Mouse (Mus musculus) heart, embryonic 13.5 days (tissue): Measurements from ENCODE around the gene Gtpbp3. TPM values are rescaled to one million over a fixed set of nuclear protein-coding genes. Genes with fewer than 3 reads are reported as not detected.
"Not testable (repeated sequence)": the region's sequence is repeated elsewhere in the genome, so short reads cannot be mapped to it uniquely, and the experiment has no call there.

ENCODE experiments used
- ATAC-seq: fragments of 200-750 bp; cut with Nextera tagmentation; 2 replicates; pipeline ENCODE4 v1.8.0; 2017; ENCODE audit warnings: moderate TSS enrichment; ENCODE audit not compliant: insufficient number of reproducible peaks, low FRiP score, low TSS enrichment; ENCODE audit errors: extremely low read depth
- H3K27ac ChIP-seq: fragments of 300-500 bp; sonication (generic); replicated peaks from 2 replicates; pipeline ENCODE4 v1.5.1; 2015; ENCODE audit warnings: moderate library complexity, mild to moderate bottlenecking, inconsistent platforms
- H3K27me3 ChIP-seq: fragments of 300-500 bp; sonication (generic); replicated peaks from 2 replicates; pipeline ENCODE4 v1.6.1; 2015; ENCODE audit warnings: mild to moderate bottlenecking, inconsistent platforms
- H3K36me3 ChIP-seq: fragments of 300-500 bp; sonication (generic); 2 replicates; pipeline ENCODE4 v1.6.1; 2015; ENCODE audit warnings: mild to moderate bottlenecking, inconsistent platforms
- H3K4me1 ChIP-seq: fragments of 300-500 bp; sonication (generic); 2 replicates; pipeline ENCODE4 v1.6.1; 2015; ENCODE audit warnings: inconsistent platforms
- H3K4me2 ChIP-seq: fragments of 300-500 bp; sonication (generic); 2 replicates; pipeline ENCODE4 v1.6.1; 2015; ENCODE audit warnings: inconsistent platforms, mild to moderate bottlenecking, moderate library complexity
- H3K4me3 ChIP-seq: fragments of 300-500 bp; sonication (generic); 2 replicates; pipeline ENCODE4 v1.5.1; 2015; ENCODE audit warnings: moderate library complexity, mild to moderate bottlenecking, inconsistent platforms
- H3K9ac ChIP-seq: fragments of 300-500 bp; sonication (generic); 2 replicates; pipeline ENCODE4 v1.6.1; 2015; ENCODE audit warnings: inconsistent platforms, mild to moderate bottlenecking, moderate library complexity
- H3K9me3 ChIP-seq: fragments of 300-500 bp; sonication (generic); 2 replicates; pipeline ENCODE4 v1.6.1; 2016; ENCODE audit warnings: inconsistent platforms
- WGBS: fragments of 180-500 bp; shearing (Covaris S2); methylation state at CpG from one replicate; pipeline ENCODE4 v1.1.7; 2015; ENCODE audit warnings: mixed read lengths; 5-methylcytosine and 5-hydroxymethylcytosine counted together
- polyA plus RNA-seq: library from polyadenylated mRNA; unstranded; fragments of >200 nt; fragmentation: Nextera tagmentation; extraction: Ambion mirVana; gene quantifications from 2 replicates; pipeline ENCODE4 v1.2.1, GENCODE M21; 2015

Gene Gtpbp3
- polyA plus RNA-seq, 1 experiment from 2014 or later = 12.6 TPM

- Histone ChIP-seq H3K4me1 (peaks cover 11% of the 10 kb centered on the region), H3K27me3 (peaks cover 16% of the 10 kb centered on the region; the same call in 1 of the 2 replicates)
- H3K36me3 ChIP-seq, H3K27ac ChIP-seq, ATAC-seq, H3K9ac ChIP-seq, H3K4me3 ChIP-seq, H3K4me2 ChIP-seq, H3K9me3 ChIP-seq: not testable (repeated sequence)
- 33% methylated on average over 9 of the region's 10 CpGs for WGBS
These were observed 31.3 kb downstream of the Gtpbp3 start for GRCm38 (mm10) chr8:71519037-71519825.

DNA sequence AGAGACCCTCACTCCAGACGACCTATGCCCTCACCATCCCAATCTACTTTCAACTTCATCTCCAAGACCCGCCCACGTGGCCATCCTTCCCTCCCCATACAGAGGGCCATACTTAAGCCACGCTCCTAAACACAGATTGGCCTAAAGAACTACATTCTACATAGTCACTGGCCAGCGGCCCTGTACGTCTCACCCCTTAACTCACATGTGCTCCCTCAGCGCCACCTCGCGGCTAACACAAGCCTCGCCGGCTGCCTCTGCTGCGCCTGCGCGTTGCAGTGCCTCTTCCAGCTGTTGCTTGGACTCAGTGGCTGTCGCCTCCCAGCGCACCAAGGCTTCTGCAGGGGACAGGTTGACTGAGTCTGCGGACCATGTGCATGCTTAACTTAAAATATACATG lies 33.7 kb downstream of the Gtpbp3 start:
- H3K27ac ChIP-seq = no peak overlapping the region
- peaks cover 37% of the 10 kb centered on the region for H3K27me3 ChIP-seq
- H3K9ac ChIP-seq = peak overlapping the region; percentile 56; the same call in 1 of the 2 replicates
- WGBS = 3% methylated on average over 17 of the region's 17 CpGs
- ATAC-seq = peak; percentile 62
- peaks cover 28% of the 10 kb centered on the region for H3K4me1 ChIP-seq
- 0 out of 2 replicates have a peak overlapping the region, but pooled peaks have one; percentile 3 for H3K4me3 ChIP-seq
- H3K36me3 ChIP-seq = no peaks in the 10 kb centered on the region
- H3K4me2 ChIP-seq = peak overlapping the region; percentile 42
- no peaks in the 10 kb centered on the region for H3K9me3 ChIP-seq

- H3K4me3 ChIP-seq = peak within 1 kb of the TSS; percentile 35
- whole genome bisulfite sequencing = 12% methylated on average over 46 of the region's 46 CpGs
- no peaks in the 10 kb centered on the region for H3K9me3 ChIP-seq
- peak within 1 kb of the TSS; percentile 61 for H3K4me2 ChIP-seq
- ATAC-seq = no peak
- H3K27ac ChIP-seq = peak within 1 kb of the TSS; percentile 87
- peaks cover 48% of the 10 kb centered on the region for H3K4me1 ChIP-seq
- H3K36me3 ChIP-seq = no peaks in the 10 kb centered on the region
- peaks cover 32% of the 10 kb centered on the region for H3K27me3 ChIP-seq
- peak within 1 kb of the TSS; percentile 74 for H3K9ac ChIP-seq
These were observed 37.5 kb downstream of the Gtpbp3 start, which contains the start of gene Ccdc194 for GRCm38 (mm10) chr8:71525226-71526050. Ccdc194 (minus strand) TSS chr8:71525711.

- no peak overlapping the region for H3K4me3 ChIP-seq
- peak overlapping the region; percentile 61; the same call in 1 of the 2 replicates for H3K4me2 ChIP-seq
- no peak for ATAC-seq
- peak overlapping the region; percentile 87 for H3K27ac ChIP-seq
- 8% methylated on average over 6 of the region's 6 CpGs for WGBS
- peaks cover 46% of the 10 kb centered on the region for H3K4me1 ChIP-seq
- H3K27me3 ChIP-seq = peaks cover 25% of the 10 kb centered on the region
- H3K9ac ChIP-seq = peak overlapping the region; percentile 50; the same call in 1 of the 2 replicates
- no peaks in the 10 kb centered on the region for H3K9me3 ChIP-seq
- no peaks in the 10 kb centered on the region for H3K36me3 ChIP-seq
These were observed 38.4 kb downstream of the Gtpbp3 start for GRCm38 (mm10) chr8:71526272-71526671.

- no peaks in the 10 kb centered on the region for H3K9me3 ChIP-seq
- peak overlapping the region; percentile 11; the same call in 1 of the 2 replicates for H3K4me2 ChIP-seq
- peaks cover 37% of the 10 kb centered on the region for H3K4me1 ChIP-seq
- ATAC-seq = no peak
- no peak overlapping the region for H3K4me3 ChIP-seq
- peak overlapping the region; percentile 50 for H3K9ac ChIP-seq
- H3K27ac ChIP-seq = peak overlapping the region; percentile 87
- H3K27me3 ChIP-seq = peaks cover 25% of the 10 kb centered on the region
- no peaks in the 10 kb centered on the region for H3K36me3 ChIP-seq
- 37% methylated on average over 3 of the region's 3 CpGs for WGBS
These were observed 39.4 kb downstream of the Gtpbp3 start for GRCm38 (mm10) chr8:71527162-71527870.

- peak; percentile 34; the same call in 1 of the 2 replicates for ATAC-seq
- Histone ChIP-seq H3K36me3 (no peaks in the 10 kb centered on the region), H3K4me1 (peaks cover 37% of the 10 kb centered on the region), H3K27ac (peak overlapping the region; percentile 87), H3K4me3 (no peak overlapping the region), H3K27me3 (peaks cover 25% of the 10 kb centered on the region), H3K9ac (no peak overlapping the region), H3K4me2 (no peak overlapping the region), H3K9me3 (no peaks in the 10 kb centered on the region)
- 66% methylated on average over 11 of the region's 11 CpGs for WGBS
These were observed 40.6 kb downstream of the Gtpbp3 start for GRCm38 (mm10) chr8:71528362-71529073.

- not testable (repeated sequence) for H3K27ac ChIP-seq, H3K36me3 ChIP-seq, H3K4me3 ChIP-seq, ATAC-seq, H3K4me2 ChIP-seq, H3K9ac ChIP-seq, H3K9me3 ChIP-seq
- 70% methylated on average over 5 of the region's 12 CpGs for WGBS
- peaks cover 11% of the 10 kb centered on the region; the same call in 1 of the 2 replicates for H3K27me3 ChIP-seq
- H3K4me1 ChIP-seq = peaks cover 28% of the 10 kb centered on the region
These were observed 43.0 kb downstream of the Gtpbp3 start for GRCm38 (mm10) chr8:71530735-71531467.

- Histone ChIP-seq H3K4me3 (no peak overlapping the region), H3K4me2 (no peak overlapping the region), H3K9me3 (no peaks in the 10 kb centered on the region), H3K9ac (no peak overlapping the region), H3K27me3 (peaks cover 17% of the 10 kb centered on the region), H3K4me1 (peaks cover 14% of the 10 kb centered on the region), H3K36me3 (no peaks in the 10 kb centered on the region), H3K27ac (no peak overlapping the region)
- ATAC-seq = no peak
- 34% methylated on average over 3 of the region's 3 CpGs for WGBS
These were observed 46.4 kb downstream of the Gtpbp3 start for GRCm38 (mm10) chr8:71534263-71534810.

- Histone ChIP-seq H3K36me3 (no peaks in the 10 kb centered on the region), H3K4me2 (peak overlapping the region; percentile 69), H3K9ac (peak overlapping the region; percentile 60), H3K27ac (no peak overlapping the region), H3K27me3 (peaks cover 22% of the 10 kb centered on the region), H3K4me1 (peaks cover 14% of the 10 kb centered on the region), H3K4me3 (0 out of 2 replicates have a peak overlapping the region, but pooled peaks have one; percentile 58), H3K9me3 (no peaks in the 10 kb centered on the region)
- ATAC-seq = no peak
- WGBS = 66% methylated on average over 5 of the region's 5 CpGs
These were observed 47.8 kb downstream of the Gtpbp3 start for GRCm38 (mm10) chr8:71535663-71536062.
